Mouse (Mus musculus) cerebellum, adult 11-12 months (tissue): Measurements from ENCODE around the gene Lgmn.

Experiments
- DNase-seq: peaks from one replicate; pipeline ENCODE4 v3.0.0; 2022

Lgmn gene

DNA sequence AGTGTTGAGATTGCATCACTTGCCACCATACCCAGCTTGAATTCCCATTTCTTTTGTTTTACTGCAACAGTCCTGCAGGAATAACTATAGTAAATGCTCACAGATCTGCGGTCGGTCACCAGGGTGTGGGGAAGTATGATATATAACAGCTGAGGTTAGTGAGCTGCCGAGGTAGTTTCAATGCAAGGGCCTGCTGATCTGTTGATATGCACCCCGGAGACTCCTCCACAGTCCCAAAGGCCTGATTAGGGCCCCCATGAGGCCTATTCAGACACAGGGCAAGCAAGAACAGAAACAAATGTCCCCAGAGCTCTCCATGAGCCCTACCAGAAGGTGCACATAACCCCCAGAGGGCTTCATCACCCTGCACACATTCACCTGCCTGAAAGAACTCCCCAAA, 9.4 kb downstream of the Lgmn start:
- DNase-seq = no peak

DNA sequence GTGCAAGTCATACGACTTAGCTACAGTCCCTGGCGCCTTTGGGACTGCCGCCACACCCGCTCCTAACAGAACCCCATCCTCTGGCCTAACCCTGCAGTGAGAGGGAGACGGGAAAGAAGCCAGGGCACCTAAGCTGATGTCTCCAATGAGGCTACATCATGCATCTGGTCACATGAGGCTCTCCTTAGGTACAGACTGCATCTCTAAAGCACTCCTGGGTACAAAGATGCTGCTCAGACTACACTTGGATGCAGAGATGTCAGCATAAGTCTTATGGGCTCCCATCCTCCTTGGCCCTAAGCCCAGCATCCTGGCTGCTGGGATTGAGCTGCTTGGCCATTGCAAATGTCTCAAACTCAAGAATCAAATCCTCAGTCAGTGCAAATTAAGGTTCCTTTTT, 10.0 kb downstream of the Lgmn start:
- no peak for DNase-seq

DNA sequence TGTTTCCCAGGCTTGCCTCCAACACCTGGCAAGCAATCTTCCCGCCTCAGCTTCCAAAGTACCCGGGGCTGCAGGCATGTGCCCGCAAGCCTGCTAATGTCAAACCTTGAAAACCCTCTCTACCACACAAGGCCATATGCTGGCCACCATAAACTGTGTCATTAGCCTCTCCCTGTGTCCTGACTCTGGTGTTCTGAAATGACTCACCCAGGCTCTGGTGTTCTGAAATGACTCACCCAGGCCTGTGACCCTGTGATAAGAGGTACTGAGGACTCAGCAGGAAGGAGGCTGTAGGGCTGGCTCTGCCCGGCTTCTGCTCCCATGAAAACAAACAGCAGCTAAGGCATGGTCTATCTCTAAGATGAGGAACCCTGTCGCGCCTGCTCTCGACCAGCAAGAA, 13.3 kb downstream of the Lgmn start:
- DNase-seq = no peak

DNA sequence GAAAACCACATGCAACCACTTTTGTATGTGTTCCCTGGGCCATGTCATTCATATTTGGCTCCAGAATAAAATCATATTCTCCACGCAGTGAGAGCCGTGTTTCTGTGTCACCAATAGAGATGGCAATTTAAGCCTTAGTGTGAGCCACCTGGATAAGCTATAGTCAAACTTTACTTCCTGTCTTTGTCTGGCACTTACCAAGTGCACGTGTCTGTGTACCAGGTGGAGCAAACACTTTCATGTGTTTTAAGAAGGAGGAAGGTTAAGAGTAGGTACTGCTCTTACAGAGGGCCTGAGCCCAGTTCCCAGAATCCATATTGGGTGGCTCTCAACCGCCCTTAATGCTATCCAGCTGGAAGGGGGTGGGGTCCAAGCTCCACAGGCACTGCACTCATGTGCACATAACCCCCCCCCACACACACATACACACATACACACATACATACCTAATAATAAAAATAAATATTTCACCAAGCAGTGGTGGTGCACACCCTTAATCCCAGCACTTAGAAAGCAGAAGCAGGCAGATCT, 14.5 kb downstream of the Lgmn start:
- DNase-seq = no peak

DNA sequence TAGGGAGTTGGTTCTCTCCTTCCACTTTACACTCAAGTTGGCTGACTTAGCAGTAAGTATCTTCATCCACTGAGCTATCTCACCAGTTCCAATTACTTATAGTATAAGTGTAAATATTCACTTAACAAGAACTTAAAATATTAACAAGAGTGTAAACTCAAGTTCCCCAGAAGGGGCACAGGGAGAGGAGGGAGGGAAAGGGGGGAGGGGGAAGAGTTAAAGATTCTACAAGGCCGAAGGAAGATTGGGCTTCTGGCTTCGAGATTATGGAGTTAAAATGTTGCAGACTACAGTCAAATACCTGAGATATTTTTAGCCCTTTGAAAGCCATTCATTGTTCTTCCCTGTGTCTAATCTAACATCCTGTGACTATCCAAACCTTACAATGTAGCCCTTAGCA, 15.2 kb downstream of the Lgmn start:
- DNase-seq = no peak

DNA sequence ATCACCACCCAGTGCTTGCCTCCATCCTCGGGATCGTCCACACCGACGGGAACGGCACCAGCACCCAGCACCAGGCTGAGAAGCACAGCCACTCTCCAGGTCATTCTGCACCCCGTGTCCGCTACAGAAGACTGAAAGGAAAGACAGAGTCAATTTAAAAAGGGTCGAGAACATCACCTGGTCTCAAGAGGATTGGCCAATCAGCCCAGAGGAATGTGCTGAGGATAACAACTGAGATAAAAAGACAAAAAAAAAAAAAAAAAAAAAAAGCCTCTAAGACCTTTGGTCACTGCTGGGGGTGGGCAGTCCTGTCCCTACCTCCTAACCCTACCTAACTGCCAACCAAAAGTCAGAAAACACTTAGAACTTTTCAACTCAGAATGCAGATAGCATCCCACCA, 16.0 kb downstream of the Lgmn start:
- DNase-seq = no peak

DNA sequence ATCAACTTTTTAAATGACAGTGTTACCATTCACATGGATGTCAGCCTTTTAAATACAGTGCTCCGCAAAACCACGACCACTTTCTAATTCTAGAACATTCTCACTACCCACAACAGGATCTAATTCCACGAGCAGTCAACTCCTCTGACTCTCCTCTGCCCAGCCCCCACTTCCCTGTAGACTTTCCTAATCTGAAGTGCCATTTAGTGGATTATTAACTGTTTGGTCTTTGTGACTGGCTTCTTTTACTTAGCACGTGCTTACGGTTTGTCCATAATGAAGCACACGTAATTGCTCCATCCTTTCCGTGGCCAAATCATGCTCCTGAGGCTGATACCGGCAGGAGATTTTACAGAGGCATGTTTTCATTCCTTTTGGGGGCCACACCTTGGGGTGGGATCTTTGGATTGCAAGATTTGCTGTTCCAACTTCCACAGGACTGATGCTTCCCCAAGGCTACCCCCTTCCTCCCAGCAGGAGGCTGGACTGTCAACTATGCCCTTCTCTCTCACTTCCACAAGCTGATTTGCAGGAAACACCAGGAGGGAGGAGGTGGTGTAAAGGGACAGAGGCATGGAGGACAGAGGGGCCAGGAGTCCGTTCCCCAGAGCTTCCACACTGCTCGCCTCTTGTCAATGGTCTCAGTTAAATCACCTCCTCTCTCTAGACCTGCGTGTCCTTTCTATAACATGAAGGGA, 16.8 kb downstream of the Lgmn start:
- DNase-seq = no peak

DNA sequence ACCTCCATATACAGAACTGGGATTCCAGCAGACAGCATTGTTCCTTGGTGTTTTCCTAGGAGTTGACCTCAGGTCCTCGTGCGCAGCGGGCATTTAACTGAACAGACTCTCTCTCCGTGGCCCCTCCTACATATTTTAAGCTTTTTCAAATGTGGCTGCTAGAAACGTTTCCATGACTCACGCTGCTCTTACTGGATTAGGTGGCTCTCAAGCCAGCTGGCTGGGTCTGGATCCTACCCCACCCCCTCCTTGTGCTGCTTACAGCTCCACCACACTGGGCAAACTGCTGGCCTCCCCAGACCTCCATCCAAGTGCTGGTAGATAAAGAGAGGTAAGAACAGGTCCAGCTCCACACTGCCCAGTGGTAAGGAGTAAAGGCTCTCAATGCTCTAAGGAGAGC, 17.5 kb downstream of the Lgmn start:
- no peak for DNase-seq

DNA sequence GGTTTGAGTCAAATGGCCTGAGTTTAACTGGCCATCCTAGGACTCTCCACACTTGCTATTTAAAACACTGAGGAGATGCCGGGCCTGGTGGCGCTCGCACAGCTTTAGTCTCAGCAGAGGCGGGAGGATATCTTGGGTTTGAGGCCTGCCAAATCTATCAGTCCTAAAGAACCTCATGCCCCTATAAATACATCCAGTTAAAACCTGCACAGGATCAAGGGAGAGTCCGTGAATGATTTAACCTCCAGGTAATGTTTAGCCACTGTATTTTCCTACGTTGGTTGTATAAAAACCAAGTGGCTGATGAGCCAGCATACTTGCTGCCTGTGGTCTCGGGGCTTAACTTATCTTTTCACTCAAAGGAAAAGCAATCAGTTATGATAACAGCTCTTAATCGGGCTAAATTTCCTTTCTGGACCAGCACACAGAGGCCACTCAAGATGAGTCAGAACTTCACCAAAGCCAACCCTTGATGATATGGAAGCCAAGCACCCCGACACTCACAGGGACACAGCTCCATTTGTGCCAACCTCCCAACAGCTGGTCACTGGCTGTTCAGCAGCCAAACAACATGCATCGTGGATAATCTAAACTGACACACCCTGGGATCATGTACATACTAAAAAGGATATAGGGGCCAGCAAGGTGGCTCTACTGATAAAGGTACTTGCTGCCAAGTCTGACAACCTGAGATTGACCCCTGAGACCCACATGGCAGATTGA, 19.3 kb downstream of the Lgmn start:
- no peak for DNase-seq

DNA sequence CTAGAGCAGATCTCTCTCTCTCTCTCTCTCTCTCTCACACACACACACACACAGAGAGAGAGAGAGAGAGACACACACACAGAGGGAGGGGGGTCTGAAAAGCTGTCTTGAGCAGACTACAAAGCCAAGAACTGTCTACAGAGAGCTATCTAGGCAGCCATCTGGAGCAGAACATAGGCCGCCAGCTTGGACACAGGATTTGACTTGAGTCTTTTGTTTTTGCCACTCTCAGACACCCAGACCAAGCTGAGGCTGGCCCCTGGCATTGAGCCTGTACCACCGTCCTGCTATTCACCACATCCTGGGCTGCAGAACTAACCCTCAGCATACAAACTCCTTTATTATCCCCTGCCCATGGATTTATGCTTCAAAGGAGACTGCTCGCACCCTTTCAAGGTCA, 20.1 kb downstream of the Lgmn start:
- DNase-seq = peak; percentile 69

DNA sequence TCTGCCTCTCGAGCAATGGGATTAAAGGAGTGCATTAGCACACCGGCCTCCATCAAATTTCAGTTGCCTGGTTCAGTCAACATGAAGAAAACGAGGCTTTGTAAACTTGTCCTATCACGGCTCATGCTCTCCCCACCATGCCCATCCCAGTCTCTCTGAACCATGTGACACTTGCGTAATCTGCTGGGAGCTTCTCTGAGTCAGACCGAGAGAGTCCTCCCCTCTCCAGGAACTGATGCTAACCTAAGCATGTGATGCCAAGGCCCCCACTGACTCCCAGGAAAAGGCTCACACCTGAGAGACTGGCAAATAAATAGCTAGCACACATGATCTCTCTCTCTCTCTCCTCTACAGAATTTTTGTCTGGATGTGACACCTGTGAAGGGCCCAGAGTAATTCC, 21.9 kb downstream of the Lgmn start:
- DNase-seq = no peak

DNA sequence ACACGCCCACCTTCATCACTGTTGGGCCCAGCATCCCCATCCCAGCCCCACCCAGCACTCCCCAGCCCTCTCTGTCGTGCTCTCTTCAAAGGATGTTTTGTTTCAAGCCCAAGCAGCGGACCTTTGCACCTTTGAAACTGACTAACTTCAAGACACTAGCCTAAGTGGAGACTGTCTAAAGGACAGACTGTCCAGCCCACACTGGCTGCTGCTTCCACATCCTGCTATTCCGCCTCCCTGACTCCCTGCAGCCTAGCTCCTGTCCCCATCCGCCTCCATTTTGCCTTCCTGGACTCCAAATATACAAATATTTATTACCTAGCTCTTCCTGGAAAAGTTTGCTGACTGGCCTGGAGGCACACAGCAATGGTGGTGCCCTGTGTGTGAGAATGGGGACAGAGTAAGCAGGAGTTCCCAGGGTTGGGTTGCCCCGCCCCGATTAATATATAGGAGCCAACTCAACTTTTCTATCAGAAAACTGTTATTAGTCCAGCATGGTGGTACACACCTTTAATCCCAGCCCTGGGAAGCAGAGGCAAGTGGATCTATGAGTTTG, 22.6 kb downstream of the Lgmn start:
- DNase-seq = no peak

DNA sequence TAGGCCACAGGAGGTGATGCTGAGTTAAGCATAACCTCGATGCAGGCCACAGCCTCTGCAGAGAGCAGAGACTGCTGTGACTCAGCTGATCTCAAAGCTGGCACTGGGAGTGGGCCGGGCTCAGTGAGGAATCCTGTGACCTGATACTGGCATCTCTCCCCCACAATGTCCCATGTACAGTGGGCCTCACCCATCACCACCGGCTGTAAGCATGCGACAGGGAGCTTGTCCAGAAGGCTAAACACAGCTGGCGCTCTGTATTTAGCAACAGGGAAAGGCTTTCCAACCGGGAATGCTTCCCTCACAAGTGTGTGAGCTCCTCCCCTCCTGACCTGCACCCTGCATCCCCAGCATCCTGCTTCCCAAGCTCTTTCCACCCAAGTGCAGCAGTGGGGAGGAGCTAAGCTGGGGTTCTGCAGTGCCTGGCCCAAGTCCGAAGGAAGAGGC, 23.2 kb downstream of the Lgmn start:
- DNase-seq = no peak

DNA sequence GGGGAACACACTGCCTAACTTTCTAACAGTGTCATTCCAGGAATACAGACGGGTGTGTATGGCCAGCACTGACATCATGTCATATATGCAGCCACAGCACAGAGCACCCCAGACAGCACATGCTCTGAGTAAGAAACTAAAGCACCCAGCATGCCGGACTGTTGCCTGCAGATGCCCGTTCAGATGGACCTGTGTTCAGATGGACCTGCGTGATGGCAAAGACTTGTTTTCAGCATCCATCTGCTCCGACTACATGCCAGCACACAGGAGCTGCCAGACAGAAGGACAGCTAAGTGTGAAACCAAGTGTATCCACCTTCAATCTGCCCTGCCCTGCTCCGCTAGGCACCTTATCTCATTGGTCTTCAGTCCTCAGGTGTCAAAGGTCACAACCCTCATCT, 24.9 kb downstream of the Lgmn start:
- no peak for DNase-seq

DNA sequence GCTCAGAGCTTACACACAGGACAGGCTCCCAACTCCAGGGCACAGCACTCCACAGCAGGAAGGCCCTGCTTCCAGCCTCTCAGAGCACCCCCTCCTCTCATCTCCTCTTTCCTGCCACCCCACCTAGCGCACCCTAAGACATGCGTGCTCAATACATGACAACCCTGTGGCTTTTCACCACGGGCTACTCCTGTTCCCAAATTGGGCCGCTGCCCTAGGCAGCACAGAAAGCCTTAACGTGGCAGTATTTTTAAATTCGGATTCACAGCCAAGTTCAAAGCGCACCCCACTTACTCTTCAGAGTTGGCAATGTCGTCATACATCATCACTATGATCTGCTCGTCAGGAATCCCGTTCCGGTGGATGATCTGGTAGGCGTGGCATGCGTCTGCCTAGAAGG, 26.4 kb downstream of the Lgmn start:
- no peak for DNase-seq

DNA sequence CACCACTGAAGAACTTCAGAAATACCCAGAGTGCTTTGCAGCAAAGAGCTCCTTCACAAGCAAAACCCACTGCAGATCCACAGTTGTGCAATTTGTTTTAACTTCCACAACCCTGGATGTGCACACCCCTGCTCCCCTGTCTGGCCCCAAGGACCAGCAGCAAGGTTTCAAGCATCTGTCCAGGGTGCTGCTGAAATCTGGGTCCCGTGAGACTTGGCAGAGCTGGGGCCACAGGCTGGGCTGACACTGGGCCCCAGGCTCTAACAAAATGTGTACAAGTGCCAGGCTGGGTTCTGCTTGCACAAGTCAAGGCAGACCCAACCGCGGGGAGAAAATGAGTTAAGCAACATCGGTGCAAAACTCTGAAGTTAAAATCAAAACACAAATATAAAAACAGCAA, 41.0 kb downstream of the Lgmn start:
- DNase-seq = no peak

DNA sequence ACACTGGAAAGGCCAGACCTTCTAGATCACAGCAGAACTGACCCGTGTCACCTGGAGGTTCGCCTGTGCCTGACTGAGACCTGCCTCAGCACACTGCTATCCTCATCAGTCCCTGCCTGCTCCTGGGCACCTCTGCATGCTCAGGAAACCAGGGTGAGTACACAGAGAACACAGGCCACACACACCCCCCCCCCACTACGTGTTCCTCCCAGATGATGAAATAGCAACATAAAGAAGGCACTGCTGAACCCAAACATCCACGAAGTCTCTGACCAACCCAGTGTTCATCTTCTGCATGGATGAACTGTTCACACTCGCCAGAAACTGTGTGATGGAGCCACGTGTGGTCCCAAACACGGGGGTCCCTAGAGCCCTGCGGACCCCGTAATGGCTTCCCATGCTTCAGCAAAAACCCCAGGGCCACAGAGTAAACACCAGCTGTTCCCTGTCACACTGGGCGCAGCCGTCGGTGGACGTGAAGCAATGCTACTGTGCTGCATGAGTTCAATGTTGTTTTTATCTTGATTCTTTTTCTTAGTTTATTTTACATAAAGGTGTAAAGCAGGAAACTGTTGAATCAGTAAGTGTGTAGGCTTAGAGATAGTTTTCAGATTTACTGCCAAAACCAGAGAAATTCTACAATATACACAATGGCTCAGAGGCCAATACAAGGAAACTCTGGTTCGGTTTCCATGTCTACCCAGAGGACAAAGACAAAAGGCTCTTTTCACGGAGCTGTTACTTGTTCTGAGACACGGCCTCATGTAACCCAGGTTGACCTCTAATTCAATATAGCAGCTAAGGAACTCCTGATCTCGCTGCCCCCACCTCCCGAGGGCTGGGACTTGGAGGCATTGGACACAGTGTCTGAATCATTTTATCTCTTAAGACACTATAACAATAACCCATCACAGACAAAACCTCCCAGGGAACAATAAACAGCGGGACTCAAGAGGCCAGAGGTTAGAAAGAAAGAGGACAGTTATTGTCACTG, 43.3 kb downstream of the Lgmn start:
- DNase-seq = no peak

DNA sequence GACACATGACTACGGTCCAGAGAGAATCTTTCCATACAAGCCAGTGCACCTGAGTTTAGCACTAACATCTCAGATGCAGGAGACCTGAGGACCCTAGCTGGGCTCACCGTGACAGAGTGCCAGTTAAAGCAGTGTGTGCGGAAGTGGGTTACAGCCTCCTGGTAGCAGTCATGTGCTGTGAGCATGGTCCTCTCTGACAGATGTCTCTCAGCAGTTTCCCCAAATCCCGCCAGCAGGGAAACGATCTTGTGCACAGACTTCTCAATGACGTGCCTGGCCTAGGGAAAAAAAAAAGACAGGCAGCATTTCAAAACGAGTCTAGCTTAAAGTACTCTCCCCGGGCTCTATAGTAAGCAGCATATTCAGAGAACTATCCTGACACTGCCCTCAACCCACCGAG, 44.1 kb downstream of the Lgmn start:
- no peak for DNase-seq

DNA sequence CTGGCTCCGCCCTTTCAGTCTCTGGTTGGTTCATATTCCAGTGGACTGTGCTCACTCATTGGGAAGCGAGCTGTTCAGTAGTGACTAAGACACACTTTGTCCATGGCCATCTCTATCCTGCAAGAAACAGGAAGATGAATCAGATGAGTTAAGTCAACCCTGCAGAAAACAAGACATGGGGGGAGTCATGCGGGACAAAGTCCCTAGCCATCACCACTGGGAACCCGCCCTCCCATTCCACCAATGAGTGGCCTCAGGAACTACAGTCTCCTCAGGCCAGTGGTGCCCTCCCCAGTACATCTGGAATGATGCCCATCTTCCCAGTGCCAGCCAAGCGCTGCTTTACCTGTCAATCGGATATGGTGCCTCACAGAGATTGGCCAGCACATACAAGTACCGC, 45.1 kb downstream of the Lgmn start:
- DNase-seq = no peak

DNA sequence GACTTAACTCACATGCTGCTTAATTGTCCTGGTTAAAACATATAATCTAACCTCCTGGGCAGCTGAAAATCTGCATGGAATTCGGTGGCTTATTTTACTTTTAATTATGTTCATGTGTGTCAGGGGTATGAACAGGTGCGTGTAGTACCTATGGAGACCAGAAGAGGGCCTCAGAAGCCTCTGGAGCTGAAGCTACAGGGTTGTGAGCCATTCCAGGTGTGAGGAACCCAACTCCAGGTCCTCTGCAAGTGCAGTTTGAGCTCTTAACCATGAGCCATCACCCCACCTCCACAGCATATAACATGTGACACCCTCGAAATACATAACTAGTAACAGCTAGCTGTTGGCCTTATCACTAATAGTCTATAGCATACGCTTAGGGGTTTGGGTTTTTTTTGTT, 47.6 kb downstream of the Lgmn start:
- no peak for DNase-seq

DNA sequence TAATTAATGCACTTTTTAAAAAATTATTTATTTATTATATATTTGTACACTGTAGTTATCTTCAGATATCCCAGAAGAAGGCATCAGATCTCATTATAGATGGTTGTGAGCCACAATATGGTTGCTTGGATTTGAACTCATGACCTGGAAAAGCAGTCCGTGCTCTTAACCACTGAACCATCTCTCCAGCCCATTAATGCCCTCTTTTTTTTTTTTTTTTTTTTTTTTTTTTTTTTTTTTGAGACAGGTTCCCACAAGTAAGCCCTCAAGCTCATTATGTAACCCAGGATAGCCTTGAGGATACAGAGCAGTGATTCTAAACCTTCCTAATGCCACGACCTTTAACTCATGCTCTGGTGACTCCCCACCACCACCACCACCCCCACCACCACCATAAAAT, 48.5 kb downstream of the Lgmn start:
- DNase-seq = no peak

DNA sequence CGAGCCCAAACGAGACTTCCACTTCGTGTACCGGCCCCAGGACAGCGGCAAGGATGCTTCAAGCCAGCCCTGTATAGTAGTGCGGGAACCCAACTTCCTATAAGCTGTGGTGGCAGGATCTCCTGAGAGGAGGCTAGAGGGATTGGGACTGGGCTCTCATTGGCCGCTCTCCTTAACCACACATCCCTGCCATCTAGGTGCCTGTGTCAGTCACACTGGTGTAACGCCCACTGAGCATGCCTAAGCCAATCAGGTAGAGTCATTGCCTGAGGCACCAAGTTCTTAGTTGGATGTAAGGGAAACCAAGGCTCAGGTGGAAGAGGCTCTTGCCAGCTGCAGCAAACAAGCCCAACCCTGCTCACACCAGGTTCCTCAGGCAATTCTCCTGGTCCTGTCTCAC, 49.6 kb downstream of the Lgmn start:
- no peak for DNase-seq
